Mouse (Mus musculus) ES-E14 (cell line): ENCODE data around the gene Stum.

Experiments
- MAFK ChIP-seq: IDR thresholded peaks from 2 replicates; pipeline ENCODE4 v1.6.1; 2014; ENCODE audit warnings: mild to moderate bottlenecking, low read depth, low read length, inconsistent platforms; ENCODE audit not compliant: insufficient read depth
- ZNF384 ChIP-seq: IDR thresholded peaks from 2 replicates; pipeline ENCODE4 v1.6.1; 2012; ENCODE audit warnings: low read depth, low read length, inconsistent platforms

GRCm38 (mm10) chr1:180503484-180503883, 20.2 kb upstream of the Stum start:
- TF ChIP-seq ZNF384 = no peak
- no peak for TF ChIP-seq MAFK
